9 mouse cellular contexts compared by ENCODE assay signal in genomic region chr8:125116616-125117015, GRCm38 (mm10).
DNase-seq lines count a peak whose midpoint lies in the region; ATAC-seq and TF ChIP-seq lines count a peak whose summit lies in the region.
"Had no signal": no experiment of that assay in that cellular context is flagged by ENCODE, and none has a peak within 500 bp of the region (broad histone marks: within the 10 kb centered on the region; RNA-seq: fewer than 3 reads in every experiment).

No protein-coding gene starts in this region.

- no peak overlapping the region for H3K4me3 ChIP-seq in midbrain, embryonic 14.5 days (replicated peaks; ENCODE audit: low read depth, low read length)
- no peak overlapping the region for H3K4me3 ChIP-seq in midbrain, embryonic 13.5 days (replicated peaks)
- H3K4me3 ChIP-seq in liver, embryonic 14.5 days (ENCODE audit: insufficient read depth in 1 of 2, low read depth in 2 of 2, low read length in 2 of 2) = no peak overlapping the region
- H3K4me3 ChIP-seq: midbrain, embryonic 12.5 days had no signal

- H3K36me3 ChIP-seq in midbrain, embryonic 14.5 days (ENCODE audit: control insufficient read depth, insufficient read depth, low read length) = no peaks in the 10 kb centered on the region
- H3K36me3 ChIP-seq in midbrain, embryonic 13.5 days = no peaks in the 10 kb centered on the region
- H3K36me3 ChIP-seq in liver, embryonic 14.5 days (replicated peaks; ENCODE audit: control insufficient read depth, insufficient read depth, low read depth) = no peaks in the 10 kb centered on the region
- H3K36me3 ChIP-seq: midbrain, embryonic 12.5 days had no signal

- no peak overlapping the region for H3K27ac ChIP-seq in midbrain, embryonic 14.5 days (replicated peaks; ENCODE audit: low read depth, low read length)
- H3K27ac ChIP-seq in midbrain, embryonic 13.5 days = no peak overlapping the region
- H3K27ac ChIP-seq in liver, embryonic 14.5 days = no peak overlapping the region
- H3K27ac ChIP-seq: midbrain, embryonic 12.5 days had no signal

- no peaks in the 10 kb centered on the region for H3K9me3 ChIP-seq in midbrain, embryonic 14.5 days (ENCODE audit: control insufficient read depth, low read length)
- no peaks in the 10 kb centered on the region for H3K9me3 ChIP-seq in midbrain, embryonic 13.5 days
- H3K9me3 ChIP-seq in liver, embryonic 14.5 days (ENCODE audit: control insufficient read depth, low read length) = no peaks in the 10 kb centered on the region
- H3K9me3 ChIP-seq: midbrain, embryonic 12.5 days had no signal

- H3K27me3 ChIP-seq in midbrain, embryonic 14.5 days (ENCODE audit: control insufficient read depth, insufficient read depth, low read length) = no peaks in the 10 kb centered on the region
- H3K27me3 ChIP-seq in midbrain, embryonic 13.5 days = no peaks in the 10 kb centered on the region
- H3K27me3 ChIP-seq in liver, embryonic 14.5 days (ENCODE audit: control insufficient read depth, insufficient read depth, low read length) = no peaks in the 10 kb centered on the region

- H3K4me2 ChIP-seq in midbrain, embryonic 14.5 days (ENCODE audit: low read length) = no peak overlapping the region
- no peak overlapping the region for H3K4me2 ChIP-seq in midbrain, embryonic 13.5 days (replicated peaks)
- H3K4me2 ChIP-seq in liver, embryonic 14.5 days (ENCODE audit: low read depth) = no peak overlapping the region
- H3K4me2 ChIP-seq: midbrain, embryonic 12.5 days had no signal

- WGBS in midbrain, embryonic 14.5 days = 5% methylated on average over 2 of the region's 2 CpGs
- 11% methylated on average over 2 of the region's 2 CpGs for WGBS in midbrain, embryonic 13.5 days
- 20% methylated on average over 2 of the region's 2 CpGs for WGBS in liver, embryonic 14.5 days (ENCODE audit: insufficient replicate concordance)

- no peak for ATAC-seq in CD4-positive, CD25-positive, alpha-beta regulatory T cell, adult 4 months
- ATAC-seq in midbrain, embryonic 14.5 days (ENCODE audit: low FRiP score, low TSS enrichment) = no peak
- no peak for ATAC-seq in midbrain, embryonic 13.5 days
- ATAC-seq in liver, embryonic 14.5 days (ENCODE audit: insufficient read depth) = no peak

- DNase-seq in CD4-positive, CD25-positive, alpha-beta regulatory T cell, adult 2 months (ENCODE audit: low read depth, low spot score) = peak; percentile 61
- peak; percentile 82 for DNase-seq in midbrain, embryonic 14.5 days
- peak; percentile 78 to 81 for DNase-seq in cerebellum, postnatal 10 days
- peak; percentile 72 for DNase-seq in heart, postnatal 4 days
- DNase-seq in liver, embryonic 14.5 days (ENCODE audit: low read depth in 3 of 3, low spot score in 3 of 3) = no peak
- peak; percentile 13 for DNase-seq in skeletal muscle tissue, adult 2 months (ENCODE audit: low read depth, low spot score)

- H3K9ac ChIP-seq in midbrain, embryonic 14.5 days (replicated peaks; ENCODE audit: low read length) = no peak overlapping the region
- H3K9ac ChIP-seq in midbrain, embryonic 13.5 days (replicated peaks) = no peak overlapping the region
- no peak overlapping the region for H3K9ac ChIP-seq in liver, embryonic 14.5 days (replicated peaks)
- H3K9ac ChIP-seq: midbrain, embryonic 12.5 days had no signal

- no peak for TF ChIP-seq EP300 in liver, embryonic 14.5 days (IDR thresholded peaks at IDR 0.05; ENCODE audit: low read depth)

- peaks cover 7% of the 10 kb centered on the region for H3K4me1 ChIP-seq in midbrain, embryonic 14.5 days (ENCODE audit: control insufficient read depth, insufficient read depth, low read length)
- peaks cover 22% of the 10 kb centered on the region for H3K4me1 ChIP-seq in midbrain, embryonic 13.5 days (replicated peaks)
- H3K4me1 ChIP-seq in liver, embryonic 14.5 days (replicated peaks; ENCODE audit: control insufficient read depth in 2 of 2, insufficient read depth in 2 of 2, low read length in 1 of 2) = no peaks in the 10 kb centered on the region

- TF ChIP-seq CTCF in liver, embryonic 14.5 days (IDR thresholded peaks at IDR 0.05; ENCODE audit: low read depth) = peak; percentile 67

Comparison
In these comparisons a context has a peak if more than half of its experiments do, and no peak if none do; other contexts are left out.
1. DNase-seq: peak in CD4-positive, CD25-positive, alpha-beta regulatory T cell, adult 2 months (single experiment), midbrain, embryonic 14.5 days (single experiment), cerebellum, postnatal 10 days (2 of 2), heart, postnatal 4 days (single experiment) and skeletal muscle tissue, adult 2 months (single experiment); none in liver, embryonic 14.5 days (0 of 3).